Mouse (Mus musculus) forebrain, embryonic 11.5 days (tissue): Measurements from ENCODE around the gene Rnd1. TPM values are rescaled to one million over a fixed set of nuclear protein-coding genes. Genes with fewer than 3 reads are reported as not detected.

ENCODE experiments used
- ATAC-seq: fragments of 200-750 bp; cut with Nextera tagmentation; replicated peaks from 2 replicates; pipeline ENCODE4 v1.8.0; 2017; ENCODE audit warnings: moderate TSS enrichment; ENCODE audit not compliant: low FRiP score
- DNase-seq: peaks from one replicate; pipeline ENCODE4 v3.0.0-alpha.2; 2017; ENCODE audit warnings: low spot score
- H3K27ac ChIP-seq: fragments of 300-500 bp; sonication (generic); 2 replicates; pipeline ENCODE4 v1.5.1; 2014; ENCODE audit warnings: low read depth, low read length
- H3K27me3 ChIP-seq: fragments of 300-500 bp; sonication (generic); 2 replicates; pipeline ENCODE4 v1.6.1; 2014; ENCODE audit warnings: mild to moderate bottlenecking, low read length, mixed read lengths; ENCODE audit not compliant: control insufficient read depth, insufficient read depth
- H3K36me3 ChIP-seq: fragments of 300-500 bp; sonication (generic); 2 replicates; pipeline ENCODE4 v1.6.1; 2014; ENCODE audit warnings: mild to moderate bottlenecking, low read length, moderate library complexity, mixed read lengths; ENCODE audit not compliant: control insufficient read depth, insufficient read depth
- H3K4me1 ChIP-seq: fragments of 300-500 bp; sonication (generic); replicated peaks from 2 replicates; pipeline ENCODE4 v1.6.1; 2014; ENCODE audit warnings: low read length, mixed read lengths; ENCODE audit not compliant: control insufficient read depth, insufficient read depth
- H3K4me2 ChIP-seq: fragments of 300-500 bp; sonication (generic); 2 replicates; pipeline ENCODE4 v1.6.1; 2014; ENCODE audit warnings: low read depth, mild to moderate bottlenecking, low read length, moderate library complexity, mixed read lengths; ENCODE audit not compliant: severe bottlenecking
- H3K4me3 ChIP-seq: fragments of 300-500 bp; sonication (generic); 2 replicates; pipeline ENCODE4 v1.5.1; 2014; ENCODE audit warnings: low read depth, low read length
- H3K9ac ChIP-seq: fragments of 300-500 bp; sonication (generic); 2 replicates; pipeline ENCODE4 v1.6.1; 2014; ENCODE audit warnings: low read length
- H3K9me3 ChIP-seq: fragments of 300-500 bp; sonication (generic); 2 replicates; pipeline ENCODE4 v1.6.1; 2016; ENCODE audit warnings: low read length, mixed read lengths; ENCODE audit not compliant: control insufficient read depth
- WGBS: fragments of 180-500 bp; shearing (Covaris S2); extraction: QIAGEN DNeasy Blood & Tissue Kit; methylation state at CpG from one replicate; pipeline ENCODE4 v1.1.7; 2014; 5-methylcytosine and 5-hydroxymethylcytosine counted together
- polyA plus RNA-seq: library from polyadenylated mRNA; unstranded; fragments of >200 nt; fragmentation: Nextera tagmentation; extraction: Ambion mirVana; gene quantifications from 2 replicates; pipeline ENCODE4 v1.2.1, GENCODE M21; 2014

The Rnd1 gene
- polyA plus RNA-seq, 1 experiment from 2014 or later: 1.9 TPM

- Histone ChIP-seq H3K9ac (peak overlapping the region; percentile 39), H3K4me1 (peaks cover 25% of the 10 kb centered on the region), H3K4me2 (peak overlapping the region; percentile 88), H3K4me3 (peak overlapping the region; percentile 42; the same call in 1 of the 2 replicates), H3K27ac (no peak overlapping the region), H3K27me3 (peaks cover 22% of the 10 kb centered on the region), H3K9me3 (no peaks in the 10 kb centered on the region), H3K36me3 (no peaks in the 10 kb centered on the region)
- ATAC-seq (no peak), DNase-seq (no peak)
- 32% methylated on average over 11 of the region's 11 CpGs for WGBS
Observed at GRCm38 (mm10) chr15:98674994-98675545, 2.2 kb downstream of the Rnd1 start.

DNA sequence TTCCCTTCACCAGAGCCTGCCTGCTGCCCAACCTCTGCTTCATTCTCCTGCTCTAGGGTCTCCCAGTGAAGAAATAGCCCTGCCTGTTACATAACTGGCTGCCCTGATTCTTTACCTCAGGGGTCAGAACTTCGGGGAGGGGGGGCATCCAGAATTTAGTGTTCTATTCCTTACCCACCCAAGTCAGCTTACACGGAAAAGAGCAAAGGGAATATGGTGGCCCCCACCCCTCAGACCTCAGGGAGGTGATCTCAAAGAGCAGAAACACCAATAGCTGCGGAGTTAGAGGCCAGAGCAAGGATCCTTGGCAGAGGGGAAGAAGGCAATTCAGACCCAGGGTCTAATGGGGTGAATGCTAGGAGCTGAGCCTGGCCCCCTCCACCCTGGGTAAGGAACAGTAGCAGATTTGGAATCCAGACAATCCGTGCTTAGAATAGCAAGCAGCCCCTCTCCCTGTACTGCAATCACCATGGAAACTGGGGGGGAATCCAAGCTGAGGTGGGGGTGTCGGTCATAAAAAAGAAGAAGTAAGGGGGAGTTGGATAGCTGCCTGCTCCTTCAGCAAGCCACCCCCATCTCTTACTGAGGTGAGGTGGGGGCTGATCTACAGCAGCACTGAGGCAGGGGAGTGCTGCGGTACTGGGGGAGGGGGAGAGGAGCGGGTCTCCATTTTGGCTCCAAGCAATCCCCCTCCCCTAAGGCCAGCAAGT, 2.8 kb downstream of the Rnd1 start:
- DNase-seq (peak; percentile 64), ATAC-seq (peak; percentile 63)
- WGBS: 31% methylated on average over 7 of the region's 7 CpGs
- H3K27ac ChIP-seq: no peak overlapping the region
- no peaks in the 10 kb centered on the region for H3K9me3 ChIP-seq
- peak overlapping the region; percentile 10; the same call in 1 of the 2 replicates for H3K4me3 ChIP-seq
- peaks cover 25% of the 10 kb centered on the region for H3K4me1 ChIP-seq
- H3K9ac ChIP-seq: peak overlapping the region; percentile 35
- H3K4me2 ChIP-seq: peak overlapping the region; percentile 88
- H3K27me3 ChIP-seq: peaks cover 22% of the 10 kb centered on the region
- H3K36me3 ChIP-seq: no peaks in the 10 kb centered on the region

GRCm38 (mm10) chr15:98673732-98674131, 3.5 kb downstream of the Rnd1 start:
- 82% methylated on average over 7 of the region's 7 CpGs for WGBS
- H3K27me3 ChIP-seq: peaks cover 22% of the 10 kb centered on the region
- no peak overlapping the region for H3K4me2 ChIP-seq
- DNase-seq (no peak), ATAC-seq (no peak)
- no peak overlapping the region; the same call in 1 of the 2 replicates for H3K9ac ChIP-seq
- no peaks in the 10 kb centered on the region for H3K9me3 ChIP-seq
- no peak overlapping the region for H3K27ac ChIP-seq
- peaks cover 25% of the 10 kb centered on the region for H3K4me1 ChIP-seq
- no peaks in the 10 kb centered on the region for H3K36me3 ChIP-seq
- H3K4me3 ChIP-seq: no peak overlapping the region

- DNase-seq: no peak
- H3K9ac ChIP-seq: no peak overlapping the region
- 86% methylated on average over 4 of the region's 4 CpGs for WGBS
- no peaks in the 10 kb centered on the region for H3K36me3 ChIP-seq
- no peak for ATAC-seq
- H3K27me3 ChIP-seq: peaks cover 21% of the 10 kb centered on the region
- peaks cover 25% of the 10 kb centered on the region for H3K4me1 ChIP-seq
- H3K4me3 ChIP-seq: no peak overlapping the region
- H3K4me2 ChIP-seq: no peak overlapping the region
- H3K27ac ChIP-seq: no peak overlapping the region
- no peaks in the 10 kb centered on the region for H3K9me3 ChIP-seq
Observed at GRCm38 (mm10) chr15:98672592-98672991, 4.7 kb downstream of the Rnd1 start.

DNA sequence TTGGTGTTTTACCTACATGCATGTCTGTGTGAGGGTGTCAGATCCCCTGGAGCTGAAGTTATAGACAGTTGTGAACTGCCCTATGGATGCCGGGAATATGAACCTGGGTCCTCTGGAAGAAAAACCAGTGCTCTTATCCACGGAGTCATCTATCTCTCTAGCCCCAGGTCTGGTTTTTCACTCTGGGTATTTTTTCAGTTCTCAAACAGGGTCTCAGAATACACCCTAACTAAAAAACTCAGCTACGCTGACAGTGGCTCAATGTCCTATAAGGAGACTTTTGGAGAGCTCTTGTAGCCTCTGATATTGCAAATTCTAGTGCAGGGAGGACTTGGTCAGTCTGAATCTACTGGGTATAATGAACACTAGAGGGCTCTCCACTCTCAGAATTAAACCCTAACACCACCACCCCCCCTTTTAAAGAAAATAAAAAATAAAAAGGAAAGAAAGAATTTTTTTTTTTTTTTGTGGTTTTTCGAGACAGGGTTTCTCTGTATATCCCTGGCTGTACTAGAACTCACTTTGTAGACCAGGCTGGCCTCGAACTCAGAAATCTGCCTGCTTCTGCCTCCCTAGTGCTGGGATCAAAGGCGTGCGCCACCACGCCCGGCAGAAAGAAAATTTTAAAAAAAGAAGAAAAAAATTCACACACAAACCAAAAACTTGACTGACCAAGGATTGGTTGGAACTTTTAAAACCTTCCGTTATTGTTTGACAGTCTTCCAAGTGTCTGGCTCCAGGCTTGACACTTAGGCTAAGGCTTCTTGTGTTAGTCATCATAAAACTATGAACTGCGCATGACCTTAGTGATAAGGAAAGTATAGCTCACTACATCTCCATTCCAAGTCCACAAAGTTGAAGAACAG, 13.0 kb downstream of the Rnd1 start:
- Histone ChIP-seq H3K9me3 (no peaks in the 10 kb centered on the region), H3K27ac (no peak overlapping the region), H3K36me3 (no peaks in the 10 kb centered on the region), H3K27me3 (no peaks in the 10 kb centered on the region), H3K4me1 (no peaks in the 10 kb centered on the region), H3K9ac (no peak overlapping the region), H3K4me3 (no peak overlapping the region), H3K4me2 (no peak overlapping the region)
- 83% methylated on average over 11 of the region's 11 CpGs for WGBS
- DNase-seq: no peak
- no peak for ATAC-seq

DNA sequence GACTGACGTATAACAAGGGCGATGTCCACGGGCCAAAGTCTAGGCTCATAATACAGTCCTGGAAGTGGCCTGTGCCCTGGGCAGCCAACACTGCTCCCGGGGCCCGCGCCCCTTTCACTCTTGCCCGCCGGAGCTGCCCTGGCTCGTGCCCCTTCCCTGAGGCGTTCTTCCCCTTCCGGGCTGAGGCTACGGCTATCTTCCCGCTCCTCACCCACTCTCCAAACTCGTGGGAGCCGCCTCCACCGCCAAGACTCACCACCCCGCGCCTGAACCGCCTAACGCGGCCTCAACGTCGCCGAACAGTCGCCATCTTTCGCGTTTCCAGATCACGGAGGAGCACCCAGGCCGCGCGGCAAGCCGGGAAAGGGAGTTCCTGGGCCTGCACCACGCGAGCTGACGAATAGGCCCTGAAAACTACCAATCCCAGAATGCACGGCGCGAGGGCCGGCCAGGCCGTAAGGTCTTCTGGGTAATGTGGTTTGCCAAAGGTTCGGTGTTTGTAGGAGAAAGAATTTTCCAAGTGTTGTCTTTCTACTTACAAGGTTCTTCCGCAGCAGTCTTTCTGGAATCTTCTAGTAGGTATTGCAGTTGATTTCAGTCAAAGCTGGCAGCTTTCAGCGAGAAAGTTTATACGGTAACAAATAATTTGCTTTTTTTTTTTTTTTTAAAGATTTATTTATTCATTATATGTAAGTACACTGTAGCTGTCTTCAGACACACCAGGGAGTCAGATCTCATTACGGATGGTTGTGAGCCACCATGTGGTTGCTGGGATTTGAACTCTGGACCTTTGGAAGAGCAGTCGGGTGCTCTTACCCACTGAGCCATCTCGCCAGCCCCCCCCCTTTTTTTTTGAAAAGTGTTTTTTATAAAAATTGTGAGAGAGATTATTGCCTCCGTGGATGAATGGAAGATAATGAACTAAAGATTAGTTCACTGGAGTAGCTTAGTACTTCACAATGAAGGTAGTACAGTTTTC, 14.4 kb downstream of the Rnd1 start, which contains the start of gene Ddx23:
Ddx23 (minus strand) TSS at position 328 of the 979 bp plus-strand sequence.
- H3K9me3 ChIP-seq: no peaks in the 10 kb centered on the region
- peak within 1 kb of the TSS; percentile 96 for H3K9ac ChIP-seq
- 3% methylated on average over 47 of the region's 48 CpGs for WGBS
- H3K4me1 ChIP-seq: no peaks in the 10 kb centered on the region
- DNase-seq: peak; percentile 97
- H3K36me3 ChIP-seq: peaks cover 7% of the 10 kb centered on the region
- H3K4me3 ChIP-seq: peak within 1 kb of the TSS; percentile 85
- peak; percentile 96 for ATAC-seq
- H3K27me3 ChIP-seq: no peaks in the 10 kb centered on the region
- peak within 1 kb of the TSS; percentile 79 for H3K27ac ChIP-seq
- H3K4me2 ChIP-seq: peak within 1 kb of the TSS; percentile 54

- Histone ChIP-seq H3K27ac (peak overlapping the region; percentile 79), H3K36me3 (peaks cover 14% of the 10 kb centered on the region), H3K4me3 (peak overlapping the region; percentile 85), H3K4me1 (no peaks in the 10 kb centered on the region), H3K9ac (peak overlapping the region; percentile 96), H3K9me3 (no peaks in the 10 kb centered on the region), H3K4me2 (peak overlapping the region; percentile 54), H3K27me3 (no peaks in the 10 kb centered on the region)
- 1% methylated on average over 14 of the region's 14 CpGs for WGBS
- ATAC-seq (no peak), DNase-seq (no peak)
Observed at GRCm38 (mm10) chr15:98662198-98662566, 15.1 kb downstream of the Rnd1 start.
